Mouse (Mus musculus): ENCODE measurements around the gene Caskin2.
A peak's percentile ranks its signal among the peaks of the same experiment; 100 is the strongest.

The Caskin2 gene

GRCm38 (mm10) chr11:115806154-115806553 is 7.3 kb downstream of the Caskin2 start:
- no peak for DNase-seq (ENCODE audit: low read depth, low spot score)

GRCm38 (mm10) chr11:115805005-115805404 is 8.4 kb downstream of the Caskin2 start:
- DNase-seq (ENCODE audit: low read depth, low spot score): no peak

- DNase-seq (ENCODE audit: low read depth, low spot score): no peak
These were observed 10.2 kb downstream of the Caskin2 start for GRCm38 (mm10) chr11:115803072-115803709.

- DNase-seq (ENCODE audit: low read depth, low spot score): no peak
These were observed 12.5 kb downstream of the Caskin2 start for GRCm38 (mm10) chr11:115800981-115801380.

GRCm38 (mm10) chr11:115797665-115798064 is 15.8 kb downstream of the Caskin2 start:
- DNase-seq (ENCODE audit: low read depth, low spot score): no peak

GRCm38 (mm10) chr11:115796898-115797297 is 16.5 kb downstream of the Caskin2 start:
- DNase-seq (ENCODE audit: low read depth, low spot score): no peak

GRCm38 (mm10) chr11:115792353-115792752 is 21.1 kb downstream of the Caskin2 start:
- DNase-seq (ENCODE audit: low read depth, low spot score): no peak

- DNase-seq (ENCODE audit: low read depth, low spot score): no peak
These were observed 21.5 kb downstream of the Caskin2 start for GRCm38 (mm10) chr11:115791919-115792318.

- no peak for DNase-seq (ENCODE audit: low read depth, low spot score)
These were observed 23.7 kb downstream of the Caskin2 start for GRCm38 (mm10) chr11:115789787-115790186.

- DNase-seq (ENCODE audit: low read depth, low spot score): no peak
These were observed 27.0 kb downstream of the Caskin2 start for GRCm38 (mm10) chr11:115786473-115786872.

GRCm38 (mm10) chr11:115780141-115781070 is 33.0 kb downstream of the Caskin2 start:
- DNase-seq (ENCODE audit: low read depth, low spot score): peak; percentile 59

GRCm38 (mm10) chr11:115779038-115779571 is 34.3 kb downstream of the Caskin2 start:
- peak; percentile 79 for DNase-seq (ENCODE audit: low read depth, low spot score)

- no peak for DNase-seq (ENCODE audit: low read depth, low spot score)
These were observed 35.7 kb downstream of the Caskin2 start for GRCm38 (mm10) chr11:115777487-115778335.

- no peak for DNase-seq (ENCODE audit: low read depth, low spot score)
These were observed 36.5 kb downstream of the Caskin2 start for GRCm38 (mm10) chr11:115776954-115777353.

GRCm38 (mm10) chr11:115775821-115776665 is 37.4 kb downstream of the Caskin2 start:
- DNase-seq (ENCODE audit: low read depth, low spot score): no peak

- no peak for DNase-seq (ENCODE audit: low read depth, low spot score)
These were observed 38.8 kb downstream of the Caskin2 start for GRCm38 (mm10) chr11:115774653-115775052.

- DNase-seq (ENCODE audit: low read depth, low spot score): no peak
These were observed 44.5 kb downstream of the Caskin2 start for GRCm38 (mm10) chr11:115768896-115769295.

GRCm38 (mm10) chr11:115766981-115767380 is 46.5 kb downstream of the Caskin2 start:
- DNase-seq (ENCODE audit: low read depth, low spot score): no peak

- DNase-seq (ENCODE audit: low read depth, low spot score): no peak
These were observed 47.0 kb downstream of the Caskin2 start for GRCm38 (mm10) chr11:115766356-115766943.

- no peak for DNase-seq (ENCODE audit: low read depth, low spot score)
These were observed 47.8 kb downstream of the Caskin2 start for GRCm38 (mm10) chr11:115765607-115766141.

All from mesoderm, embryonic 11.5 days (tissue).